Comparison of ENCODE assay signal across 7 mouse cellular contexts in genomic region chr5:35563449-35563848, GRCm38 (mm10). TPM values are rescaled to one million over a fixed set of nuclear protein-coding genes. Genes with fewer than 3 reads are reported as not detected.
DNase-seq lines count a peak whose midpoint lies in the region; ATAC-seq lines count a peak whose summit lies in the region.

No protein-coding gene starts in this region.

- ATAC-seq in embryonic facial prominence, embryonic 14.5 days (ENCODE audit: low read depth): no peak
- peak; percentile 92 for ATAC-seq in megakaryocyte progenitor cell, adult 5-6 weeks (replicated peaks; ENCODE audit: poor library complexity)

- intact Hi-C loops in heart, postnatal 14 days (cut with DNase I): loop anchor here (2.0 kb wide), 1 partner anchor 39 kb away; the partner anchor contains the start of gene Cpz

- H3K36me3 ChIP-seq in embryonic facial prominence, embryonic 14.5 days (ENCODE audit: control insufficient read depth, insufficient read depth, low read length): peaks cover 73% of the 10 kb centered on the region

- peak; percentile 41 for DNase-seq in MEL-GATA-1-ER (ENCODE audit: extremely low read depth, low read depth)
- DNase-seq in adrenal gland, postnatal 36 days: peak; percentile 83 to 91
- DNase-seq in embryonic facial prominence, embryonic 14.5 days (ENCODE audit: low spot score): peak; percentile 40
- peak; percentile 78 to 87 for DNase-seq in heart, postnatal 14 days
- DNase-seq in layer of hippocampus, postnatal 25 days (ENCODE audit: extremely low spot score in 1 of 2, low spot score in 1 of 2): peak; percentile 71 to 85
- peak; percentile 33 to 70 for DNase-seq in spleen, postnatal 14 days (ENCODE audit: low spot score in 2 of 2)

- H3K27ac ChIP-seq in embryonic facial prominence, embryonic 14.5 days (replicated peaks; ENCODE audit: low read depth, low read length): no peak overlapping the region

- no peak overlapping the region for H3K4me2 ChIP-seq in embryonic facial prominence, embryonic 14.5 days (ENCODE audit: low read depth, low read length)

- H3K4me3 ChIP-seq in embryonic facial prominence, embryonic 14.5 days (ENCODE audit: low read depth, low read length): no peak overlapping the region

- no peaks in the 10 kb centered on the region for H3K27me3 ChIP-seq in embryonic facial prominence, embryonic 14.5 days (replicated peaks; ENCODE audit: control insufficient read depth, insufficient read depth, low read length)

- WGBS in embryonic facial prominence, embryonic 14.5 days: 0% methylated on average over 1 of the region's 1 CpGs

- H3K9ac ChIP-seq in embryonic facial prominence, embryonic 14.5 days (ENCODE audit: low read depth, low read length): no peak overlapping the region

- H3K4me1 ChIP-seq in embryonic facial prominence, embryonic 14.5 days (ENCODE audit: control insufficient read depth, insufficient read depth, low read length): no peaks in the 10 kb centered on the region

- no peaks in the 10 kb centered on the region for H3K9me3 ChIP-seq in embryonic facial prominence, embryonic 14.5 days (ENCODE audit: control insufficient read depth, low read length)

RNA-seq across cellular contexts. Expression of gene Trmt44, which starts 11.4 kb away (rescaled TPM):
- total RNA-seq in adrenal gland, postnatal 36 days (2021): 1 to 10 TPM; 5.4 to 7.9 TPM
- 6.6 and 7.1 TPM in 2 replicates for polyA plus RNA-seq in embryonic facial prominence, embryonic 14.5 days (2014; fragmentation: Nextera tagmentation; extraction: Ambion mirVana)
- total RNA-seq in heart, postnatal 14 days (2021): 1 to 10 TPM; 2.8 to 3.1 TPM
- 1 to 10 TPM; 6.1 to 7.1 TPM for total RNA-seq in layer of hippocampus, postnatal 25 days (2021)
- 6.2 and 8.4 TPM in 2 replicates for total RNA-seq in megakaryocyte progenitor cell, adult 5-6 weeks (2015)
- 6.3 and 7.5 TPM in 2 replicates for total RNA-seq in megakaryocyte progenitor cell, adult 5-6 weeks (2017)

RNA-seq across cellular contexts. Expression of gene Acox3, which starts 19.4 kb away (rescaled TPM):
- total RNA-seq in adrenal gland, postnatal 36 days (2021): 10 to 100 TPM; 51.5 to 53.5 TPM
- polyA plus RNA-seq in embryonic facial prominence, embryonic 14.5 days (2014; fragmentation: Nextera tagmentation; extraction: Ambion mirVana): 11.8 and 13.4 TPM in 2 replicates
- total RNA-seq in heart, postnatal 14 days (2021): 10 to 100 TPM; 24.8 to 27.3 TPM
- 10 to 100 TPM; 25.2 to 32.2 TPM for total RNA-seq in layer of hippocampus, postnatal 25 days (2021)
- 19.0 and 24.9 TPM in 2 replicates for total RNA-seq in megakaryocyte progenitor cell, adult 5-6 weeks (2015)
- 26.7 and 29.6 TPM in 2 replicates for total RNA-seq in megakaryocyte progenitor cell, adult 5-6 weeks (2017)

RNA-seq across cellular contexts. Expression of gene Cpz, which starts 38.0 kb away (rescaled TPM):
- 1 to 10 TPM in 1 of 2 experiments, under 1 TPM in 1; 0.46 to 1.6 TPM for total RNA-seq in adrenal gland, postnatal 36 days (2021)
- polyA plus RNA-seq in embryonic facial prominence, embryonic 14.5 days (2014; fragmentation: Nextera tagmentation; extraction: Ambion mirVana): 18.9 and 20.4 TPM in 2 replicates
- 1 to 10 TPM; 4.2 to 5.6 TPM for total RNA-seq in heart, postnatal 14 days (2021)
- under 1 TPM; 0.26 to 0.34 TPM for total RNA-seq in layer of hippocampus, postnatal 25 days (2021)
- not detected in 2 replicates for total RNA-seq in megakaryocyte progenitor cell, adult 5-6 weeks (2015)
- total RNA-seq in megakaryocyte progenitor cell, adult 5-6 weeks (2017): not detected in 2 replicates
